ENCODE assay signal across 13 mouse cellular contexts in genomic region chr19:37873499-37873898, GRCm38 (mm10).
"Had no signal": no experiment of that assay in that cellular context is flagged by ENCODE, and none has a peak within 500 bp of the region (broad histone marks: within the 10 kb centered on the region; RNA-seq: fewer than 3 reads in every experiment).

No protein-coding gene starts in this region.

- ATAC-seq: intestine, embryonic 16.5 days; lung, postnatal 0 days had no signal

- H3K9me3 ChIP-seq: kidney, embryonic 15.5 days; limb, embryonic 10.5 days; megakaryocyte, embryonic 14.5 days; midbrain, embryonic 12.5 days; neural tube, embryonic 15.5 days had no signal

- H3K27ac ChIP-seq: kidney, embryonic 15.5 days; limb, embryonic 10.5 days; midbrain, embryonic 12.5 days; neural tube, embryonic 15.5 days; stomach, postnatal 0 days had no signal

- H3K4me1 ChIP-seq: megakaryocyte, embryonic 14.5 days had no signal

- H3K9ac ChIP-seq: kidney, embryonic 15.5 days; midbrain, embryonic 12.5 days; neural tube, embryonic 15.5 days had no signal

- H3K4me2 ChIP-seq: kidney, embryonic 15.5 days; midbrain, embryonic 12.5 days; neural tube, embryonic 15.5 days had no signal

- H3K36me3 ChIP-seq: kidney, embryonic 15.5 days; limb, embryonic 10.5 days; midbrain, embryonic 12.5 days; neural tube, embryonic 15.5 days had no signal

- H3K4me3 ChIP-seq: kidney, embryonic 15.5 days; limb, embryonic 10.5 days; megakaryocyte, embryonic 14.5 days; midbrain, embryonic 12.5 days; neural tube, embryonic 15.5 days had no signal

- DNase-seq: kidney, adult 2 months; kidney, postnatal 14 days; lung, adult 2 months; lung, postnatal 36 days; thymus, postnatal 4 days had no signal
